In genomic region chr3:109463684-109464083, GRCm38 (mm10) we compare ENCODE assay signal across 24 mouse cellular contexts.
"Had no signal": no experiment of that assay in that cellular context is flagged by ENCODE, and none has a peak within 500 bp of the region (broad histone marks: within the 10 kb centered on the region; RNA-seq: fewer than 3 reads in every experiment).

No protein-coding gene starts in this region.

- H3K9ac ChIP-seq: heart, embryonic 13.5 days; heart, embryonic 15.5 days; hindbrain, embryonic 14.5 days; kidney, embryonic 15.5 days; limb, embryonic 13.5 days; limb, embryonic 15.5 days had no signal

- H3K4me2 ChIP-seq: heart, embryonic 11.5 days; heart, embryonic 13.5 days; heart, embryonic 15.5 days; hindbrain, embryonic 14.5 days; kidney, embryonic 15.5 days; limb, embryonic 13.5 days; limb, embryonic 15.5 days had no signal

- H3K27me3 ChIP-seq: heart, embryonic 13.5 days; heart, embryonic 15.5 days; kidney, embryonic 15.5 days; limb, embryonic 13.5 days; limb, embryonic 15.5 days had no signal

- ATAC-seq: hindbrain, postnatal 0 days; intestine, embryonic 16.5 days had no signal

- H3K4me3 ChIP-seq: gastrocnemius, adult 2 months; heart, adult 2 months; heart, embryonic 13.5 days; heart, embryonic 15.5 days; kidney, embryonic 15.5 days; limb, embryonic 13.5 days; limb, embryonic 15.5 days had no signal

- DNase-seq: gastrocnemius, adult 2 months; gastrocnemius, postnatal 10 days; gastrocnemius, postnatal 25 days; heart, adult 11 months; heart, adult 2 months; heart, postnatal 14 days; heart, postnatal 36 days; kidney, adult 18-20 months; kidney, adult 8-10 months; kidney, postnatal 14 days; kidney, postnatal 36 days; layer of hippocampus, adult 9-11 months; layer of hippocampus, postnatal 36 days; left cerebral cortex, postnatal 4 days had no signal

- H3K9me3 ChIP-seq: heart, embryonic 13.5 days; heart, embryonic 15.5 days; kidney, embryonic 15.5 days; limb, embryonic 13.5 days; limb, embryonic 15.5 days had no signal

- H3K36me3 ChIP-seq: heart, embryonic 13.5 days; heart, embryonic 15.5 days; kidney, embryonic 15.5 days; limb, embryonic 13.5 days; limb, embryonic 15.5 days had no signal

- H3K27ac ChIP-seq: gastrocnemius, adult 2 months; heart, adult 2 months; heart, embryonic 13.5 days; heart, embryonic 15.5 days; hindbrain, embryonic 14.5 days; hindbrain, postnatal 0 days; kidney, embryonic 15.5 days; kidney, postnatal 0 days; limb, embryonic 13.5 days; limb, embryonic 15.5 days had no signal

- H3K4me1 ChIP-seq: limb, embryonic 15.5 days had no signal
